Mouse (Mus musculus): ENCODE data around the gene Lrrc15. TPM values are rescaled to one million over a fixed set of nuclear protein-coding genes. Genes with fewer than 3 reads are reported as not detected.

Gene Lrrc15
- polyA plus RNA-seq, 1 experiment from 2014 or later: 0.72 TPM

DNA sequence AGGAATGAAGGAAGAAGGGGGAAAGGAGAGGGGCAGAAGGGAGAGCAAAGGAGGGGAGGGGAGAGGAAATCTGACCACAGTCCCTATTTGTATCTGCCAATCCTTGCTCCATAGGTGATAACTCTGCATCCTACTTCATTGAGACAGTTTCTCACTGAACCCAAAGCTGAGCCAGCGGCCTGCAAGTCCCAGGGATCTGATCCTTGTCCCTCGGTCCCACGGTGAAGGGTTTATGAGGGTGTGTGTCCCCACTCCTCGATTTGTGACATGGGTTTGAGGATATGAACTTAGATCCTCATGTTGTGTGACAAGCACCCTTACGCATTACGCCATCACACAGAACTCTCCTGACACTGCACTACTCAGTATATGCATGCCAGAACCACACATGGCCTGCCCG lies 12.1 kb upstream of the Lrrc15 start:
- no peaks in the 10 kb centered on the region for H3K27me3 ChIP-seq (ENCODE audit: control insufficient read depth, insufficient read depth, low read length)
- DNase-seq (ENCODE audit: low spot score) (no peak), ATAC-seq (replicated peaks; ENCODE audit: insufficient number of reproducible peaks, low FRiP score, low TSS enrichment, low read depth) (no peak)
- H3K4me1 ChIP-seq (ENCODE audit: control insufficient read depth, insufficient read depth, low read length): no peaks in the 10 kb centered on the region
- H3K9me3 ChIP-seq (replicated peaks; ENCODE audit: control insufficient read depth, low read length): no peaks in the 10 kb centered on the region
- no peaks in the 10 kb centered on the region for H3K36me3 ChIP-seq (replicated peaks; ENCODE audit: control insufficient read depth, insufficient read depth, low read depth, low read length)
- H3K9ac ChIP-seq (replicated peaks; ENCODE audit: low read length): no peak overlapping the region
- H3K4me2 ChIP-seq (ENCODE audit: low read depth, low read length): no peak overlapping the region
- no peak overlapping the region for H3K27ac ChIP-seq (replicated peaks; ENCODE audit: low read depth, low read length)
- WGBS: 88% methylated on average over 7 of the region's 7 CpGs
- no peak overlapping the region for H3K4me3 ChIP-seq (ENCODE audit: low read depth, low read length)

DNA sequence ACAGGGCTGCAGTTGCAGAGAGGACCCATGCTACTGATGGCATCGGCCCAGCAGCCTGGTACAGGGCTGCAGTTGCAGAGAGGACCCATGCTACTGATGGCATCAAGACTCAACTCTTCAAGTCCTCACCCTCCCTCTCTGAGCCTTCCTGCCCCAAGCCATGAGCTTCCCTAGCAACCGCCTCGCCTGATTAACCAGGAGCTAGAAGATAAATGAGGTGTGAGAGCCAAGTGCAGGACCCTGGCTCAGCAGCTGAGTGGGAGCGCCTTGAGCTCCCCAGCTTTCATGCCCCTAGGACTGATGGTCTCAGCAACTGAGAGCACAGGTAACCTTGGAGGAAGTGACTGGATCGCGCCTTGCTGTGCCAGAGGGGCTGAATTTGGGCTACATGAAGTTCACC lies 7.4 kb upstream of the Lrrc15 start:
- ATAC-seq (replicated peaks; ENCODE audit: insufficient number of reproducible peaks, low FRiP score, low TSS enrichment, low read depth): no peak

DNA sequence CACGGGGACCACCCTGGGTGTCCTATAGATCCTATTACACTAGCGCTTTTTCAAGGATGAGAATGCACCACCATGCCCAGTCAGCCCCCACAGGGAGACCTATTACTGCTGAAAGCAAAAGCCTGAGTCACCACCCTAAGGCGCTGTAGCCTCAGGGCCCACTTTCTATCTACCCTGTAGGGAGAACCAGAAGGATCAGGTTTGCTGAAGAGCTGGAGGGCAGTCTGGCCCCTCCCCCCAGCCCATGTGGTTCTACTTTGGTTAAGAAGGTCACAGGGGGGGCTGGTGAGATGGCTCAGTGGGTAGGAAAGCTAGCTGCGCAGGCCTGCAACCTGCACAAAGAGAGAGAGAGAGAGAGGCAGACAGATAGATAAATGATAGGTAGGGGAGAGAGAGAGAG lies 2.6 kb upstream of the Lrrc15 start:
- peak; percentile 70 for DNase-seq (ENCODE audit: low spot score)
- no peaks in the 10 kb centered on the region for H3K9me3 ChIP-seq (replicated peaks; ENCODE audit: control insufficient read depth, low read length)
- H3K27ac ChIP-seq (replicated peaks; ENCODE audit: low read depth, low read length): no peak overlapping the region
- ATAC-seq (replicated peaks; ENCODE audit: insufficient number of reproducible peaks, low FRiP score, low TSS enrichment, low read depth): no peak
- no peak overlapping the region for H3K4me3 ChIP-seq (ENCODE audit: low read depth, low read length)
- peaks cover 8% of the 10 kb centered on the region for H3K27me3 ChIP-seq (ENCODE audit: control insufficient read depth, insufficient read depth, low read length)
- WGBS: 45% methylated on average over 4 of the region's 4 CpGs
- no peak overlapping the region for H3K4me2 ChIP-seq (ENCODE audit: low read depth, low read length)
- no peaks in the 10 kb centered on the region for H3K36me3 ChIP-seq (replicated peaks; ENCODE audit: control insufficient read depth, insufficient read depth, low read depth, low read length)
- H3K4me1 ChIP-seq (ENCODE audit: control insufficient read depth, insufficient read depth, low read length): peaks cover 6% of the 10 kb centered on the region
- no peak overlapping the region for H3K9ac ChIP-seq (replicated peaks; ENCODE audit: low read length)

More for the DNA sequence above, 7.4 kb upstream of the Lrrc15 start:
- peaks cover under 1% of the 10 kb centered on the region; the same call in 1 of the 2 replicates for H3K4me1 ChIP-seq (ENCODE audit: control insufficient read depth, insufficient read depth, low read length)
- no peak overlapping the region for H3K27ac ChIP-seq (replicated peaks; ENCODE audit: low read depth, low read length)
- H3K9me3 ChIP-seq (replicated peaks; ENCODE audit: control insufficient read depth, low read length): no peaks in the 10 kb centered on the region
- 81% methylated on average over 6 of the region's 6 CpGs for WGBS
- H3K9ac ChIP-seq (replicated peaks; ENCODE audit: low read length): no peak overlapping the region
- no peak overlapping the region for H3K4me3 ChIP-seq (ENCODE audit: low read depth, low read length)
- no peak for DNase-seq (ENCODE audit: low spot score)
- no peak overlapping the region for H3K4me2 ChIP-seq (ENCODE audit: low read depth, low read length)
- H3K36me3 ChIP-seq (replicated peaks; ENCODE audit: control insufficient read depth, insufficient read depth, low read depth, low read length): no peaks in the 10 kb centered on the region
- no peaks in the 10 kb centered on the region for H3K27me3 ChIP-seq (ENCODE audit: control insufficient read depth, insufficient read depth, low read length)

DNA sequence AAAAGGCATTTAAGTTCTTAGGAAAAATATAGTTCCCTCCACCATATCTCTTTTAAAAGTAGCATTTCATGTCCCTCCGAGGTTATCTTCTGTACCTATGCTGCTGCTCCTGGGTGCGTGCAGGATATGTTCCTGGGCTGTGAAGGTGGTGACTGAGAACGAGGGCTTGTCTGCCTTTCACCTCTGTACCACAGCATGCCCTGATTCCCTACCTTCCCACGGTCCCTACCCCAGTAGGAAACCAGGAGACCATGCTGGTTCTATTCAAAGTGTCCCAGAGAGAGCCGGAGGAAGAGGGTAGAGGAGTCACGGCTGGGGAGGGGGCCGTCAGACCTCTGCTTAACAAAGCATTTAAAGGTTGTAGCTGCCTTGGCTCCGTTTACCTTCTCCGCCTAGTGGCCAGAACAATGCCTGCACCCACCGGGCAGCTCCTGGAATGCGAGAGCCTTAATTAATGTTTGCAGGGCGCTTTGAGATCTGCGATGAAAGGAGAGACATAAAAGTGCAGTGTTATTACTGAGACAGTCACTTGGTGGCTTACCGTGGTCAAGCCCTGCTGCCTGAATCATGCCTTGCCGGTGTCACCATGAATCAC lies 784 bp upstream of the Lrrc15 start:
- Histone ChIP-seq H3K4me1 (ENCODE audit: control insufficient read depth, insufficient read depth, low read length) (peaks cover 6% of the 10 kb centered on the region), H3K27ac (replicated peaks; ENCODE audit: low read depth, low read length) (no peak overlapping the region), H3K9ac (replicated peaks; ENCODE audit: low read length) (no peak overlapping the region; the same call in 1 of the 2 replicates), H3K36me3 (replicated peaks; ENCODE audit: control insufficient read depth, insufficient read depth, low read depth, low read length) (no peaks in the 10 kb centered on the region), H3K9me3 (replicated peaks; ENCODE audit: control insufficient read depth, low read length) (no peaks in the 10 kb centered on the region), H3K4me2 (ENCODE audit: low read depth, low read length) (peak overlapping the region; percentile 37), H3K27me3 (ENCODE audit: control insufficient read depth, insufficient read depth, low read length) (peaks cover 8% of the 10 kb centered on the region), H3K4me3 (ENCODE audit: low read depth, low read length) (no peak overlapping the region)
- ATAC-seq (replicated peaks; ENCODE audit: insufficient number of reproducible peaks, low FRiP score, low TSS enrichment, low read depth): 0 out of 2 replicates have a peak, but pooled peaks have one; percentile 19
- DNase-seq (ENCODE audit: low spot score): peak; percentile 86
- WGBS: 2% methylated on average over 15 of the region's 15 CpGs

DNA sequence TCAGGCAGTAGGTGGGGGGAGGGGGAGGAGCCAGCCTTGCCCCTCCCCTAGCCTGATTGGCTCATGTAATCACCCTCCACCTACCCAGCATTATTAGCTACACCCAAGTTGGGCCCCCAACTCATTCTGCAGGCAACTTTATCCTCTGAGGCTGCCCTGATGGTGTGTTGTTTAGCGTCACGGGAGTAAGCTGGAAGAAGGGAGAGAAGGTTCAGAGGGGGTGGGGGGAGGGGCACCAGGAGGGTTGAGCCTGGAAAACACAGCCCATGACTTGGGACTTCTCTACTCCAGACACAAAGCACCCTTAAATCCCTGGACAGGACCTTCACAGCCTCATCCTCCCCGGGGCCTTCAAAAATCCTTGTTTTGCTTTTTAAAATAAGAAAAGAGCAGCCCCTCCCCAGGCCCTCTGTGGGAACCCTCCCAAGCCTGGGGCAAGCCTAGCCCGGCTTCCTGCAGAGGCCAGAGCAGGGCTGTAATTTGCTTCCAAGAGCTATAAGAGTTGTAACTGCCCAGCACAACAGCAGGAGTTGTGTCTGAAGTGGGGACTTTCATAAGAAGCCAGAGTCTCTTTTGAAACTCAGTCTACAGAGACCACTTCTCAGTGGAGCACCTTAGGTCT lies 2.3 kb downstream of the Lrrc15 start:
- Histone ChIP-seq H3K4me2 (ENCODE audit: low read depth, low read length) (no peak overlapping the region; the same call in 1 of the 2 replicates), H3K27me3 (ENCODE audit: control insufficient read depth, insufficient read depth, low read length) (peaks cover 8% of the 10 kb centered on the region), H3K9me3 (replicated peaks; ENCODE audit: control insufficient read depth, low read length) (no peaks in the 10 kb centered on the region), H3K9ac (replicated peaks; ENCODE audit: low read length) (no peak overlapping the region), H3K4me1 (ENCODE audit: control insufficient read depth, insufficient read depth, low read length) (peaks cover 6% of the 10 kb centered on the region), H3K27ac (replicated peaks; ENCODE audit: low read depth, low read length) (no peak overlapping the region), H3K36me3 (replicated peaks; ENCODE audit: control insufficient read depth, insufficient read depth, low read depth, low read length) (no peaks in the 10 kb centered on the region), H3K4me3 (ENCODE audit: low read depth, low read length) (no peak overlapping the region)
- ATAC-seq (replicated peaks; ENCODE audit: insufficient number of reproducible peaks, low FRiP score, low TSS enrichment, low read depth): no peak
- WGBS: 0% methylated on average over 4 of the region's 4 CpGs
- DNase-seq (ENCODE audit: low spot score): peak; percentile 40

DNA sequence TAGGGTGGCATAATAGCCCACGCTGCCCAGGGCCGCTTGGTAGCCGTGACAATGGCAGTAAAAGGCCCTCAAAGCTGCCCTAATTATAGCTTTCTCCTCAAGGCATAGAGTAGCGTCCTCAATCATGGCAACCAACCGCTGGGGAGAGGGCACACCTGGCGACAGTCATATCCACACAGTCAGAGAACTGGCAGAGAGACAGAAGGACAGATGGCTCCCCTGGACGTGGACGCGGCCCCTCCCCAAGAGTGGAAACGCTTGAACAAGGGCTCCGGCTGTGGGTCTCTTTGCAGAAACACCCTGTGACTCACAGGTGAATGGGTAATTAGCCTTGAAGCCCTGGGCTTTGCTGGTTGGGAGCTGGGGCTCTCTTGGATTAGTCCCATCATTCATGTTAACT lies 4.7 kb downstream of the Lrrc15 start:
- Histone ChIP-seq H3K27me3 (ENCODE audit: control insufficient read depth, insufficient read depth, low read length) (peaks cover 4% of the 10 kb centered on the region), H3K9ac (replicated peaks; ENCODE audit: low read length) (no peak overlapping the region), H3K36me3 (replicated peaks; ENCODE audit: control insufficient read depth, insufficient read depth, low read depth, low read length) (no peaks in the 10 kb centered on the region), H3K9me3 (replicated peaks; ENCODE audit: control insufficient read depth, low read length) (no peaks in the 10 kb centered on the region), H3K27ac (replicated peaks; ENCODE audit: low read depth, low read length) (no peak overlapping the region), H3K4me2 (ENCODE audit: low read depth, low read length) (no peak overlapping the region), H3K4me3 (ENCODE audit: low read depth, low read length) (no peak overlapping the region), H3K4me1 (ENCODE audit: control insufficient read depth, insufficient read depth, low read length) (peaks cover 3% of the 10 kb centered on the region)
- no peak for DNase-seq (ENCODE audit: low spot score)
- 80% methylated on average over 11 of the region's 11 CpGs for WGBS
- no peak for ATAC-seq (replicated peaks; ENCODE audit: insufficient number of reproducible peaks, low FRiP score, low TSS enrichment, low read depth)

DNA sequence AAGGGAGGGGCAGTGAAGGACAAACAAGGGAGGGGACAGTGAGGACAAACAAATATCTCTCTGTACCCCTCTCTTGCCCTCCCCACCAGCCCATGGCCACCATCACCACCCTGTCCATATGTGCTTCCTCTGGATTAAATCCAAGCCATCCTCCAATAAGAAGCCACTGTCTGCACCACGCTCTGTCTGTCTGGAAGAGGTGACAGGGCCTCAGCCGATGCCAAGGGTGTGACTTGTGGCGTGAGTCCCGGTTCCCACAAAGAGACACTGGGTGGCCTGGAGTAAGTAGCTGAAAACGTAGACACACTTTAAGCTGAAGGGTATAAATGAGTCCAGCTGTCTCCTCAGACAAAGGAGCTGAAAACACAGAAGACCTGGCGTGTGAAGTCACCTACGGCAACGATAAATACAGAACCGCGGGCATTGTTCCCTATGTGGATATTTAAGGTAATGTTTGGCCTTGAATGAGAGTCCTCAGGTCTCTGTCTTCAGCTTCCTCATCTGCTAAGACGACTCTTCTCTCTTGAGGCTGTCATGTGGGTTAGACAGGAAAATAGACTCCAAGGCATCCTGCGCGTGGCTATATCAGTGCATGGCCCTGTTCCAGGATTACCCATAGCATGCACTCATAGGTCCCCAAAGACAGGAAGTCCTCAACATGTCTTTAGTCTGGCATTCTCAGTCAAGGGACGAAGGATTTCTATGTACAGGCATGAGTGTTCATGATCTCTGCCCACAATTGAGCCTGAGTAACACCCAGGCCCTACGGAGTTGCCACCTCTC lies 7.3 kb downstream of the Lrrc15 start:
- no peak overlapping the region for H3K4me3 ChIP-seq (ENCODE audit: low read depth, low read length)
- no peak overlapping the region for H3K9ac ChIP-seq (replicated peaks; ENCODE audit: low read length)
- DNase-seq (ENCODE audit: low spot score) (no peak), ATAC-seq (replicated peaks; ENCODE audit: insufficient number of reproducible peaks, low FRiP score, low TSS enrichment, low read depth) (no peak)
- no peak overlapping the region for H3K4me2 ChIP-seq (ENCODE audit: low read depth, low read length)
- no peak overlapping the region for H3K27ac ChIP-seq (replicated peaks; ENCODE audit: low read depth, low read length)
- WGBS: 87% methylated on average over 15 of the region's 15 CpGs
- H3K9me3 ChIP-seq (replicated peaks; ENCODE audit: control insufficient read depth, low read length): no peaks in the 10 kb centered on the region
- no peaks in the 10 kb centered on the region for H3K27me3 ChIP-seq (ENCODE audit: control insufficient read depth, insufficient read depth, low read length)
- H3K4me1 ChIP-seq (ENCODE audit: control insufficient read depth, insufficient read depth, low read length): no peaks in the 10 kb centered on the region; the same call in 1 of the 2 replicates
- no peaks in the 10 kb centered on the region for H3K36me3 ChIP-seq (replicated peaks; ENCODE audit: control insufficient read depth, insufficient read depth, low read depth, low read length)

DNA sequence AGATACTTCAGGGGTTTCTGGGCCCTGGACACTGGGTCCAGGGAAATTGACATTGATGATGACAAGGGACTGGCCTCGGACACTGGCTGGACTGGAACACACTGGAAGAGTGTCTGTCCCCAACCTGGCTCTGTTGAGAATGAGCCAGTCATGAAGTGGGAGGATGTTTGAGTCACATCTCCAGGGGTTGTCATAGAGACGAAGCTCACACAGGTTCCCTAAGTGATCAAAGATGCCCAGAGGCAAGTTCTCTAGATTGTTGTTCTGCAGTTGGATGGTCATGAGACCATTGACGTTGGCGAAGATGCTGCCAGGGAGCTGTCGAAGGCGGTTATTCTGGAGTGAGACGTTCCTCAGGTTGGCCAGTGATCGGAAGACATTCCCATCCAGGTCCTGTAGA lies 10.0 kb downstream of the Lrrc15 start:
- H3K27ac ChIP-seq (replicated peaks; ENCODE audit: low read depth, low read length): no peak overlapping the region
- H3K9me3 ChIP-seq (replicated peaks; ENCODE audit: control insufficient read depth, low read length): no peaks in the 10 kb centered on the region
- H3K4me2 ChIP-seq (ENCODE audit: low read depth, low read length): no peak overlapping the region
- no peaks in the 10 kb centered on the region for H3K36me3 ChIP-seq (replicated peaks; ENCODE audit: control insufficient read depth, insufficient read depth, low read depth, low read length)
- no peaks in the 10 kb centered on the region for H3K27me3 ChIP-seq (ENCODE audit: control insufficient read depth, insufficient read depth, low read length)
- no peak overlapping the region for H3K4me3 ChIP-seq (ENCODE audit: low read depth, low read length)
- ATAC-seq (replicated peaks; ENCODE audit: insufficient number of reproducible peaks, low FRiP score, low TSS enrichment, low read depth) (no peak), DNase-seq (ENCODE audit: low spot score) (no peak)
- H3K9ac ChIP-seq (replicated peaks; ENCODE audit: low read length): no peak overlapping the region
- WGBS: 87% methylated on average over 8 of the region's 8 CpGs
- H3K4me1 ChIP-seq (ENCODE audit: control insufficient read depth, insufficient read depth, low read length): no peaks in the 10 kb centered on the region

All from embryonic facial prominence, embryonic 11.5 days (tissue).